ENCODE assay signal across 10 mouse cellular contexts in genomic region chr6:28745864-28746263, GRCm38 (mm10).
"Had no signal": no experiment of that assay in that cellular context is flagged by ENCODE, and none has a peak within 500 bp of the region (broad histone marks: within the 10 kb centered on the region; RNA-seq: fewer than 3 reads in every experiment).

No protein-coding gene starts in this region.

- DNase-seq: kidney, adult 2 months; kidney, postnatal 10 days; kidney, postnatal 36 days; liver, embryonic 13.5 days; lung, adult 2 months; lung, postnatal 14 days; lung, postnatal 4 days; midbrain, embryonic 14.5 days; thymus, adult 18-20 months; thymus, postnatal 36 days had no signal
